Mouse (Mus musculus): ENCODE results near the gene Pcolce. TPM values are rescaled to one million over a fixed set of nuclear protein-coding genes. Genes with fewer than 3 reads are reported as not detected.
"Not testable (repeated sequence)": the region's sequence is repeated elsewhere in the genome, so short reads cannot be mapped to it uniquely, and the experiment has no call there.

The Pcolce gene
- total and polyA plus RNA-seq, 2 experiments from 2014 or later, result 20.3 to 22.5 TPM

DNA sequence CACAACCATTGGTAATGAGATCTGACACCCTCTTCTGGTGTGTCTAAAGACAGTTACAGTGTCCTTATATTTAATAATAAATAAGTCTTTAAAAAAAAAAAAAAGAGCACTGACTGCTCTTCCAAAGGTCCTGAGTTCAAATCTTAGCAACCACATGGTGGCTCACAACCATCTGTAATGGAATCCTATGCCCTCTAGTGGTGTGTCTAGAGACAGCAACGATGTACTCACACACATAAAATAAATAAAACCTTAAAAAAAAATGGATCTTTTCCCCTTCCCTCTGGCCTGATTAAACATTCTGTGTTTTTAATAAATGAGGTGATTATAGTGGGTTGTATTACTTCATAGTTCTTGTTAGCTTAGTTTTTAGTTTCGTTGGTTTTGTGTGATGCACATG is 1.3 kb upstream of the Pcolce start:
- H3K4me1 ChIP-seq (ENCODE audit: insufficient read depth); H3K27ac ChIP-seq (ENCODE audit: low read depth, low read length); H3K4me3 ChIP-seq (ENCODE audit: low read depth, low read length); H3K27me3 ChIP-seq (ENCODE audit: insufficient read depth, low read length); H3K4me2 ChIP-seq (ENCODE audit: low read depth); H3K9ac ChIP-seq; ATAC-seq; H3K9me3 ChIP-seq (ENCODE audit: low read length); H3K36me3 ChIP-seq (ENCODE audit: insufficient read depth); DNase-seq: not testable (repeated sequence)
- 94% methylated on average over 2 of the region's 2 CpGs for WGBS
- peak; percentile 18 for TF ChIP-seq CTCF (IDR thresholded peaks at IDR 0.05; ENCODE audit: low read depth)

DNA sequence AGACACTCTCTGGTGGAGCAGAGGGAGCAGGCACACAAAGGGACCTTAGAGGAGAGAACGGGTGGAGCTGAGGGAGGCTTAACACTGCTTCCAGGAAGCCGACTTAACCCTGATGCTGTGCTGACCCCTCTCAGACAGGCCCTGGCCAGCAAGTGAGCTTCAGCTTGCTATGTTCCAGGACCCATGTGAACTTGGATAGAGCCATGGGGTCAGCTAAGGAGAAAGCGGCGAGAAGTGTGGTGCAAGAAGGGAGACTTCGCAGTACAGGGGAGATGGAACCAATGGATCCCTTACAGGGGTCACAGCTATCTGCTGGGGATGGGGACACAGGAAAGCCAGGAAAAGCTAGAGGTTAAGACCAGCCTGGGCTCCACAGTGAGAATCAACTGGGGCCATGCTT is 508 bp downstream of the Pcolce start:
- Histone ChIP-seq H3K4me1 (ENCODE audit: insufficient read depth) (no peaks in the 10 kb centered on the region), H3K4me3 (ENCODE audit: low read depth, low read length) (no peak overlapping the region), H3K9ac (no peak overlapping the region), H3K9me3 (ENCODE audit: low read length) (no peaks in the 10 kb centered on the region), H3K27ac (ENCODE audit: low read depth, low read length) (no peak overlapping the region), H3K4me2 (ENCODE audit: low read depth) (no peak overlapping the region), H3K27me3 (ENCODE audit: insufficient read depth, low read length) (0 out of 2 replicates have a peak, but pooled peaks cover 6% of the 10 kb centered on the region), H3K36me3 (ENCODE audit: insufficient read depth) (no peaks in the 10 kb centered on the region)
- ATAC-seq (no peak), DNase-seq (no peak)
- 64% methylated on average over 5 of the region's 5 CpGs for WGBS
- no peak for TF ChIP-seq CTCF (IDR thresholded peaks at IDR 0.05; ENCODE audit: low read depth)

DNA sequence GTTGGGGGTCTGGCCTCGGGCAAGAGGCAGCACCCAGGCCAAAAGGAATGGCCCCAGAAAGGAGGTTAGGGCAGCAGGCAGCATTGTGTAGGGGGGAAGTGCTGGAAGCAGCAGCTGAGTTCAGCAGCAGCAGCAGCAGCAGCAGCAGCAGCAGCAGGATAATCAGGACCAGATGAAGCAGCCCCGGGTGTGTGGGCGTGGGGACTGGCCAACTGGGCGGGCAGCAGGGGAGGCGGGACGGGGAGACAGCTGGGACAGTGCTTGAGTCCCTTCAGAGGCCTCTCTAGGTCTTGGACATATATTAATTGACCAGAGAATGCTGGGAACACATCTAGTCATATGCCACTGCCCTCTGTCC is 2.4 kb downstream of the Pcolce start:
- TF ChIP-seq CTCF (IDR thresholded peaks at IDR 0.05; ENCODE audit: low read depth), result no peak
- Histone ChIP-seq H3K4me3 (ENCODE audit: low read depth, low read length) (no peak overlapping the region), H3K4me2 (ENCODE audit: low read depth) (no peak overlapping the region), H3K36me3 (ENCODE audit: insufficient read depth) (no peaks in the 10 kb centered on the region), H3K27me3 (ENCODE audit: insufficient read depth, low read length) (peaks cover 6% of the 10 kb centered on the region; the same call in 1 of the 2 replicates), H3K27ac (ENCODE audit: low read depth, low read length) (no peak overlapping the region), H3K9ac (no peak overlapping the region), H3K9me3 (ENCODE audit: low read length) (no peaks in the 10 kb centered on the region), H3K4me1 (ENCODE audit: insufficient read depth) (no peaks in the 10 kb centered on the region)
- 15% methylated on average over 6 of the region's 6 CpGs for WGBS
- ATAC-seq (no peak), DNase-seq (no peak)

DNA sequence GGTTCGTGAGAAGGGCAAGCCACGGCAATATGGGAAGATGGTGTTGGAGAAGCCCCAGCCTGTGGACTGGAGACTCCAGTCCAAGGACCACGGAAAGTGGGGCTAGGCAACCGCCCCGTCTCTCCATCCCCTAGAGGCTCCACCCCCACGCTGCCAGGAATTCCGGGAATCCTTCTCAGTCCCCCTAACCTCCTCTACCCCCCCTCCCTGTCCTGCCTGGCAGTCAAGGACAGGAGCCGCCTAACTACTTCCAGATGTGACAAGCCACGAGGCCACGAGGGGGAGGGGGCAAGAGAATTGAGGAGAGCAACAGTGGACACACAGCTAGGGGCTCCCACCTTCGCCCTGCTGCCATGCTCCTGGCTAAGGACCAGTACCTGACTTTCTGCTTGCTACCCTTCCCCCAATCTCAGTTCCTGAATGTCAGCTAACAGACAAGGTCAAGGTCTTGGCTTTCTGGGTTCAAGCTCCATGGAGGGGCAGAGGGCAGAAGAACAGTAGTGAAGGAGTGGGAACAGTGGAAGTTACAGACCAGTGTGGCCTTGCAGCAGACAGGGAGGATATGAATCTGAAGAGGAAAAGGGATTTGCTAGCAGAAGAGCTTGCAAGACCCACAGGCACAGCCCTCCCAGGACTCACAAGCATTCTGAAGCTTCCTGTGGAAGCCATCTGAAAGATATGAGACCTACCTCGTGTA is 2.9 kb downstream of the Pcolce start:
- Histone ChIP-seq H3K9me3 (ENCODE audit: low read length) (no peaks in the 10 kb centered on the region), H3K4me1 (ENCODE audit: insufficient read depth) (no peaks in the 10 kb centered on the region), H3K27me3 (ENCODE audit: insufficient read depth, low read length) (peaks cover 6% of the 10 kb centered on the region; the same call in 1 of the 2 replicates), H3K9ac (no peak overlapping the region), H3K4me3 (ENCODE audit: low read depth, low read length) (no peak overlapping the region), H3K27ac (ENCODE audit: low read depth, low read length) (no peak overlapping the region), H3K36me3 (ENCODE audit: insufficient read depth) (no peaks in the 10 kb centered on the region), H3K4me2 (ENCODE audit: low read depth) (no peak overlapping the region)
- 16% methylated on average over 12 of the region's 12 CpGs for WGBS
- TF ChIP-seq CTCF (IDR thresholded peaks at IDR 0.05; ENCODE audit: low read depth), result no peak
- DNase-seq, result no peak
- no peak for ATAC-seq

DNA sequence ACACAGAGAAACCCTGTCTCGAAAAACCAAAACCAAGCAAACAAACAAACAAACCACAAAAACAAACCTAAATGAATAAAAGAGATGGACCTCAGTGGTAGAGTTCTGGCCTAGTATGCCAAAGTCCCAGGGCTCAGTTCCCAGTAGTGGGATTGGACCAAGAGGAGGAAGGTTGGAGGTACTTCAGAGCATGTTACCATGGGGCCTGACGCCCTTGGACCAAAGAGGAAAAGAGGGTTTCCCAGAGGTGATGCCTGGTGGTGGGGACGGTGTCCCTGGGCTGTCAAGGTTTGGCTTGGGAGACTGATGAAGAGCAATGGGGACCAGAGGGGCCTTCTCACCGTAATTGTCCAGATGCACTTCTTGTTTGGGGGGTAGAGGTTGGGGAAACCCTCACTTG is 3.5 kb downstream of the Pcolce start:
- H3K4me1 ChIP-seq (ENCODE audit: insufficient read depth), result no peaks in the 10 kb centered on the region
- H3K27me3 ChIP-seq (ENCODE audit: insufficient read depth, low read length), result peaks cover 6% of the 10 kb centered on the region; the same call in 1 of the 2 replicates
- H3K4me3 ChIP-seq (ENCODE audit: low read depth, low read length), result no peak overlapping the region
- no peak for DNase-seq
- no peaks in the 10 kb centered on the region for H3K36me3 ChIP-seq (ENCODE audit: insufficient read depth)
- H3K27ac ChIP-seq (ENCODE audit: low read depth, low read length), result no peak overlapping the region
- TF ChIP-seq CTCF (IDR thresholded peaks at IDR 0.05; ENCODE audit: low read depth), result no peak
- no peak overlapping the region for H3K9ac ChIP-seq
- no peaks in the 10 kb centered on the region for H3K9me3 ChIP-seq (ENCODE audit: low read length)
- H3K4me2 ChIP-seq (ENCODE audit: low read depth), result no peak overlapping the region
- no peak for ATAC-seq
- whole genome bisulfite sequencing, result 79% methylated on average over 4 of the region's 4 CpGs

DNA sequence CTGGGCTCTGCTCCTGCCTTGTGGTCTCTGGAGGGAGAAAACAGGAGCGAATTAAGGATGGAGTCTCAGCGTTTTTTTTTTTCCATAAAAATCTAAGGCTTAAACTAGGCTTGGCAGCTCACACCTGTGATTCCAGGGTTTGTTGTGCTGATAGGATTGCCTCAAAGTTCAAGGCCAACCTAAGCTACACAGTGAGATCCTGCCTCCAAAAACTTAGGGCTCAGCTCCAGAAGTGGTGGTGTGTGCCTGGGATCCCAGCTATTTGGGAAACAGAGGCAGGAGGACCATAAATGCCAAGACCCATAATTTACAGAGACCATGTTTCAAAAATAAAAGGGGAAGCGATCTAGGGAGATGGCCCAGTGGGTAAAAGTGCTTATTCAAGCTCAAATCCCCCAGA is 4.3 kb downstream of the Pcolce start:
- WGBS, result 63% methylated on average over 3 of the region's 3 CpGs
- ATAC-seq (no peak), DNase-seq (no peak)
- Histone ChIP-seq H3K9me3 (ENCODE audit: low read length) (no peaks in the 10 kb centered on the region), H3K4me3 (ENCODE audit: low read depth, low read length) (no peak overlapping the region), H3K4me2 (ENCODE audit: low read depth) (no peak overlapping the region), H3K36me3 (ENCODE audit: insufficient read depth) (no peaks in the 10 kb centered on the region), H3K27me3 (ENCODE audit: insufficient read depth, low read length) (peaks cover 6% of the 10 kb centered on the region; the same call in 1 of the 2 replicates), H3K9ac (no peak overlapping the region), H3K4me1 (ENCODE audit: insufficient read depth) (no peaks in the 10 kb centered on the region), H3K27ac (ENCODE audit: low read depth, low read length) (no peak overlapping the region)
- TF ChIP-seq CTCF (IDR thresholded peaks at IDR 0.05; ENCODE audit: low read depth), result no peak

DNA sequence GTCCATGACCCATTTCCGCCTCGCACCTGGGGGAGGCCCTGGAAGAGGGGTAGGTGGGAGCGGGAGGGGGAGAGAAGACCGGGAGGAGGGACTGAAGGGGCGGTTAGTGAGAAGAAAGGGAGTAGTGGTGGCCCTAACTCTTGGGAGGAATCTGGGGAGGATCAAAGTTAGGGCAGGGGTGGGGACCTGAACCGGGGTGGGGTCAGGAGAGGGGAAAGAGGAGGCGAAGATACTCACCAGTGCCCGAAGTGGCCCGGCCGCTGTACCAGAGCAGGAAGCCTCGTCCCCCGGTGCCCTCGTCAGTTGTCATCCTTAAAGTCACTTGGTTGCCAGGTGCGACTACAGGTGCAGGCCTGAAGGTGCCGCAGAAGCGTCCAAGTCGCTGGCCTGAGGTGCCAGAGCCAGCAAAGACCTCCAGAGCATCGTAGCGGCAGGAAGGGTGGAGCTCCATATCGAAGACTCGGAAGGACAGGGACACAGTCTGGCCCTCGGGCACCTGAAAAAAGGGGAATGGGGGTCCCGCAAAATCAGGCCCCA is 4.9 kb downstream of the Pcolce start:
- H3K27me3 ChIP-seq (ENCODE audit: insufficient read depth, low read length), result peaks cover 6% of the 10 kb centered on the region; the same call in 1 of the 2 replicates
- no peak overlapping the region for H3K9ac ChIP-seq
- H3K4me1 ChIP-seq (ENCODE audit: insufficient read depth), result no peaks in the 10 kb centered on the region
- H3K9me3 ChIP-seq (ENCODE audit: low read length), result no peaks in the 10 kb centered on the region
- DNase-seq, result no peak
- no peak overlapping the region for H3K4me3 ChIP-seq (ENCODE audit: low read depth, low read length)
- 21% methylated on average over 23 of the region's 23 CpGs for WGBS
- ATAC-seq, result no peak
- H3K36me3 ChIP-seq (ENCODE audit: insufficient read depth), result no peaks in the 10 kb centered on the region
- no peak overlapping the region for H3K27ac ChIP-seq (ENCODE audit: low read depth, low read length)
- peak overlapping the region; percentile 31; the same call in 1 of the 2 replicates for H3K4me2 ChIP-seq (ENCODE audit: low read depth)
- TF ChIP-seq CTCF (IDR thresholded peaks at IDR 0.05; ENCODE audit: low read depth), result no peak
